Mouse (Mus musculus) spleen, adult 10 weeks (tissue): ENCODE results near the gene Olfr166. TPM values are rescaled to one million over a fixed set of nuclear protein-coding genes. Genes with fewer than 3 reads are reported as not detected.

Source experiments
- polyA plus RNA-seq: library from polyadenylated mRNA; stranded (reverse); fragments of 350-450 nt; fragmentation: Illumina TruSeq; extraction: RNeasy Lipid Tissue Mini Kit (QIAGEN cat#74804); gene quantifications from one replicate; pipeline ENCODE4 v1.2.3, GENCODE M21; 2015; ENCODE audit warnings: low replicate concordance; ENCODE audit not compliant: insufficient read depth

Olfr166 gene
- polyA plus RNA-seq: 0.32 TPM

GRCm38 (mm10) chr16:19483394-19483793 is at the start of gene Olfr166:
TSS of gene Olfr166 (plus strand) at chr16:19483694.

DNA sequence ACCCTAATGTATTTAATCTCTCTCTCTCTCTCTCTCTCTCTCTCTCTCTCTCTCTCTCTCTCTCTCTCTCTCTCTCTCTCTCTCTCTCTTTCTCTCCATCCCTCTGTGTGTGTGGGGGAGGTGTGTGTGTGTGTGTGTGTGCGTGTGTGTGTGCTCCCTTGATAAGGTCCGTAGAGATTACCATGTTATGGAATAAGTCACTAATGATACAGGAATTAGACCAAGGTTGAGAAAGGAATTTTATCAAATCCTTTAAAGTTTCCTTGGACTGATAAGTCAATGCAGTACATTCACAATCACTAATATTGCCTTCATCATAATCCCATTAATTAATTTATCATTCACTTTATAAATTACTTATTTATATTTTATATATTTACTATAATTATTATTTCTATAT is 38.7 kb downstream of the Olfr166 start, which contains the start of gene Olfr167:
Gene Olfr167, minus strand, starts transcription at position 101 of the 400 bp plus-strand sequence.

GRCm38 (mm10) chr16:19535455-19535854 is 52.0 kb downstream of the Olfr166 start, which contains the start of gene Olfr168:
TSS of gene Olfr168 (minus strand) at chr16:19535555.

Other genes starting within 250 kb of the Olfr166 start
- not detected for gene Olfr164, start 169.6 kb upstream of the Olfr166 start, polyA plus RNA-seq
- not detected for gene Olfr165, start 60.6 kb upstream of the Olfr166 start, polyA plus RNA-seq
- not detected for gene Olfr167, start 38.6 kb downstream of the Olfr166 start, polyA plus RNA-seq
- not detected for gene Olfr168, start 51.9 kb downstream of the Olfr166 start, polyA plus RNA-seq
- not detected for gene Olfr169, start 88.1 kb downstream of the Olfr166 start, polyA plus RNA-seq
- not detected for gene Olfr170, start 128.2 kb downstream of the Olfr166 start, polyA plus RNA-seq
- gene Olfr171, start 146.2 kb downstream of the Olfr166 start, polyA plus RNA-seq: not detected
- gene Lamp3, start 222.7 kb downstream of the Olfr166 start, polyA plus RNA-seq: 1.4 TPM